Mouse (Mus musculus) heart, embryonic 11.5 days (tissue): Measurements from ENCODE around the gene Acp2. TPM values are rescaled to one million over a fixed set of nuclear protein-coding genes. Genes with fewer than 3 reads are reported as not detected.

ENCODE experiments used
- ATAC-seq: fragments of 200-750 bp; cut with Nextera tagmentation; replicated peaks from 2 replicates; pipeline ENCODE4 v1.8.0; 2017; ENCODE audit warnings: moderate library complexity; ENCODE audit not compliant: insufficient number of reproducible peaks, low FRiP score, low TSS enrichment
- H3K27ac ChIP-seq: fragments of 300-500 bp; sonication (generic); 2 replicates; pipeline ENCODE4 v1.5.1; 2014; ENCODE audit warnings: mild to moderate bottlenecking, low read depth, low read length
- H3K27me3 ChIP-seq: fragments of 300-500 bp; sonication (generic); 2 replicates; pipeline ENCODE4 v1.6.1; 2014; ENCODE audit warnings: mild to moderate bottlenecking, low read length, mixed read lengths; ENCODE audit not compliant: control insufficient read depth, insufficient read depth
- H3K36me3 ChIP-seq: fragments of 300-500 bp; sonication (generic); 2 replicates; pipeline ENCODE4 v1.6.1; 2014; ENCODE audit warnings: mild to moderate bottlenecking, low read length, moderate library complexity, mixed read lengths; ENCODE audit not compliant: control insufficient read depth, insufficient read depth
- H3K4me1 ChIP-seq: fragments of 300-500 bp; sonication (generic); 2 replicates; pipeline ENCODE4 v1.6.1; 2014; ENCODE audit warnings: low read length; ENCODE audit not compliant: control insufficient read depth, insufficient read depth
- H3K4me2 ChIP-seq: fragments of 300-500 bp; sonication (generic); 2 replicates; pipeline ENCODE4 v1.6.1; 2014; ENCODE audit warnings: mild to moderate bottlenecking, moderate library complexity
- H3K4me3 ChIP-seq: fragments of 300-500 bp; sonication (generic); 2 replicates; pipeline ENCODE4 v1.5.1; 2014; ENCODE audit warnings: low read depth, low read length
- H3K9ac ChIP-seq: fragments of 300-500 bp; sonication (generic); 2 replicates; pipeline ENCODE4 v1.6.1; 2014; ENCODE audit warnings: mild to moderate bottlenecking, low read depth, low read length, moderate library complexity
- H3K9me3 ChIP-seq: fragments of 300-500 bp; sonication (generic); replicated peaks from 2 replicates; pipeline ENCODE4 v1.6.1; 2016; ENCODE audit warnings: low read length; ENCODE audit not compliant: control insufficient read depth
- WGBS: fragments of 180-500 bp; shearing (Covaris S2); extraction: QIAGEN DNeasy Blood & Tissue Kit; methylation state at CpG from one replicate; pipeline ENCODE4 v1.1.7; 2014; ENCODE audit not compliant: insufficient replicate concordance; 5-methylcytosine and 5-hydroxymethylcytosine counted together
- polyA plus RNA-seq: library from polyadenylated mRNA; unstranded; fragments of >200 nt; fragmentation: Nextera tagmentation; extraction: Ambion mirVana; gene quantifications from 2 replicates; pipeline ENCODE4 v1.2.1, GENCODE M21; 2014

The Acp2 gene
- polyA plus RNA-seq, 1 experiment from 2014 or later = 19.0 TPM

GRCm38 (mm10) chr2:91183148-91183513 is 19.6 kb upstream of the Acp2 start:
- H3K27ac ChIP-seq = peak overlapping the region; percentile 29
- H3K4me2 ChIP-seq = peak overlapping the region; percentile 98
- H3K36me3 ChIP-seq = no peaks in the 10 kb centered on the region
- peaks cover 11% of the 10 kb centered on the region for H3K4me1 ChIP-seq
- under 1% methylated on average over 9 of the region's 9 CpGs for WGBS
- H3K9me3 ChIP-seq = no peaks in the 10 kb centered on the region
- peak; percentile 91 for ATAC-seq
- peak overlapping the region; percentile 74 for H3K9ac ChIP-seq
- H3K27me3 ChIP-seq = no peaks in the 10 kb centered on the region
- peak overlapping the region; percentile 94 for H3K4me3 ChIP-seq

GRCm38 (mm10) chr2:91183711-91184405 is 18.8 kb upstream of the Acp2 start, which contains the start of gene Madd:
TSS of gene Madd (minus strand) at chr2:91183837.
- peak within 1 kb of the TSS; percentile 35 for H3K27ac ChIP-seq
- WGBS = 60% methylated on average over 15 of the region's 15 CpGs
- H3K9ac ChIP-seq = peak within 1 kb of the TSS; percentile 74
- no peaks in the 10 kb centered on the region for H3K36me3 ChIP-seq
- peaks cover 11% of the 10 kb centered on the region for H3K4me1 ChIP-seq
- no peaks in the 10 kb centered on the region for H3K9me3 ChIP-seq
- H3K4me2 ChIP-seq = peak within 1 kb of the TSS; percentile 98
- H3K4me3 ChIP-seq = peak within 1 kb of the TSS; percentile 94
- no peaks in the 10 kb centered on the region for H3K27me3 ChIP-seq
- ATAC-seq = no peak

- 77% methylated on average over 1 of the region's 1 CpGs for WGBS
- Histone ChIP-seq H3K4me1 (peaks cover 11% of the 10 kb centered on the region), H3K9me3 (no peaks in the 10 kb centered on the region), H3K36me3 (no peaks in the 10 kb centered on the region), H3K9ac (no peak overlapping the region), H3K4me2 (no peak overlapping the region), H3K27ac (no peak overlapping the region), H3K4me3 (no peak overlapping the region), H3K27me3 (no peaks in the 10 kb centered on the region)
- no peak for ATAC-seq
Measured at GRCm38 (mm10) chr2:91186208-91186607, 16.5 kb upstream of the Acp2 start.

GRCm38 (mm10) chr2:91187431-91187830 is 15.3 kb upstream of the Acp2 start:
- Histone ChIP-seq H3K4me3 (no peak overlapping the region), H3K4me1 (peaks cover 4% of the 10 kb centered on the region; the same call in 1 of the 2 replicates), H3K4me2 (no peak overlapping the region), H3K9ac (no peak overlapping the region), H3K9me3 (no peaks in the 10 kb centered on the region), H3K27ac (no peak overlapping the region), H3K36me3 (no peaks in the 10 kb centered on the region), H3K27me3 (no peaks in the 10 kb centered on the region)
- 54% methylated on average over 4 of the region's 4 CpGs for WGBS
- ATAC-seq = no peak

- 82% methylated on average over 16 of the region's 16 CpGs for WGBS
Measured at GRCm38 (mm10) chr2:91190501-91190900, 12.2 kb upstream of the Acp2 start.

GRCm38 (mm10) chr2:91194624-91195332 is 7.9 kb upstream of the Acp2 start:
- under 1% methylated on average over 27 of the region's 27 CpGs for WGBS
- peak overlapping the region; percentile 80 for H3K4me2 ChIP-seq
- ATAC-seq = peak; percentile 79
- H3K27me3 ChIP-seq = 0 out of 2 replicates have a peak, but pooled peaks cover 3% of the 10 kb centered on the region
- peaks cover 10% of the 10 kb centered on the region; the same call in 1 of the 2 replicates for H3K4me1 ChIP-seq
- H3K27ac ChIP-seq = peak overlapping the region; percentile 58; the same call in 1 of the 2 replicates
- no peaks in the 10 kb centered on the region for H3K9me3 ChIP-seq
- H3K9ac ChIP-seq = peak overlapping the region; percentile 71
- H3K4me3 ChIP-seq = peak overlapping the region; percentile 37
- no peaks in the 10 kb centered on the region for H3K36me3 ChIP-seq

More at GRCm38 (mm10) chr2:91190501-91190900, 12.2 kb upstream of the Acp2 start:
- Histone ChIP-seq H3K27me3 (no peaks in the 10 kb centered on the region), H3K36me3 (no peaks in the 10 kb centered on the region), H3K4me2 (no peak overlapping the region), H3K4me3 (no peak overlapping the region), H3K4me1 (peaks cover 10% of the 10 kb centered on the region; the same call in 1 of the 2 replicates), H3K27ac (no peak overlapping the region), H3K9me3 (no peaks in the 10 kb centered on the region), H3K9ac (no peak overlapping the region)
- no peak for ATAC-seq

- H3K4me1 ChIP-seq = peaks cover 10% of the 10 kb centered on the region; the same call in 1 of the 2 replicates
- H3K36me3 ChIP-seq = no peaks in the 10 kb centered on the region
- H3K4me2 ChIP-seq = no peak overlapping the region
- H3K4me3 ChIP-seq = no peak overlapping the region
- WGBS = 43% methylated on average over 3 of the region's 3 CpGs
- H3K9me3 ChIP-seq = no peaks in the 10 kb centered on the region
- H3K9ac ChIP-seq = no peak overlapping the region
- H3K27ac ChIP-seq = no peak overlapping the region
- 0 out of 2 replicates have a peak, but pooled peaks cover 3% of the 10 kb centered on the region for H3K27me3 ChIP-seq
- ATAC-seq = no peak
Measured at GRCm38 (mm10) chr2:91196577-91197001, 6.1 kb upstream of the Acp2 start.

- 81% methylated on average over 3 of the region's 3 CpGs for WGBS
- Histone ChIP-seq H3K27me3 (0 out of 2 replicates have a peak, but pooled peaks cover 3% of the 10 kb centered on the region), H3K36me3 (no peaks in the 10 kb centered on the region)
Measured at GRCm38 (mm10) chr2:91198888-91199287, 3.8 kb upstream of the Acp2 start.

More at GRCm38 (mm10) chr2:91198888-91199287, 3.8 kb upstream of the Acp2 start:
- H3K9me3 ChIP-seq = no peaks in the 10 kb centered on the region
- H3K4me2 ChIP-seq = no peak overlapping the region
- H3K9ac ChIP-seq = no peak overlapping the region
- no peak overlapping the region for H3K27ac ChIP-seq
- H3K4me3 ChIP-seq = no peak overlapping the region
- H3K4me1 ChIP-seq = peaks cover 15% of the 10 kb centered on the region
- no peak for ATAC-seq
